Mouse (Mus musculus) limb, embryonic 12.5 days (tissue): ENCODE measurements around the gene Als2. TPM values are rescaled to one million over a fixed set of nuclear protein-coding genes. Genes with fewer than 3 reads are reported as not detected.

ENCODE experiments used
- ATAC-seq: fragments of 200-750 bp; cut with Nextera tagmentation; 2 replicates; pipeline ENCODE4 v1.8.0; 2017; ENCODE audit warnings: low read depth, moderate TSS enrichment; ENCODE audit not compliant: insufficient number of reproducible peaks, insufficient read depth, low FRiP score, low TSS enrichment
- H3K27ac ChIP-seq: fragments of 300-500 bp; sonication (generic); 2 replicates; pipeline ENCODE4 v1.5.1; 2016; ENCODE audit warnings: mild to moderate bottlenecking, moderate library complexity
- H3K27me3 ChIP-seq: fragments of 300-500 bp; sonication (generic); 2 replicates; pipeline ENCODE4 v1.6.1; 2016; ENCODE audit warnings: mild to moderate bottlenecking, moderate library complexity
- H3K36me3 ChIP-seq: fragments of 300-500 bp; sonication (generic); 2 replicates; pipeline ENCODE4 v1.6.1; 2016; ENCODE audit warnings: mild to moderate bottlenecking, moderate library complexity
- H3K4me1 ChIP-seq: fragments of 300-500 bp; sonication (generic); replicated peaks from 2 replicates; pipeline ENCODE4 v1.6.1; 2016
- H3K4me2 ChIP-seq: fragments of 300-500 bp; sonication (generic); 2 replicates; pipeline ENCODE4 v1.6.1; 2016; ENCODE audit warnings: mild to moderate bottlenecking, moderate library complexity
- H3K4me3 ChIP-seq: fragments of 300-500 bp; sonication (generic); replicated peaks from 2 replicates; pipeline ENCODE4 v1.5.1; 2016; ENCODE audit warnings: mild to moderate bottlenecking
- H3K9ac ChIP-seq: fragments of 300-500 bp; sonication (generic); replicated peaks from 2 replicates; pipeline ENCODE4 v1.6.1; 2016; ENCODE audit warnings: mild to moderate bottlenecking, moderate library complexity
- H3K9me3 ChIP-seq: fragments of 300-500 bp; sonication (generic); 2 replicates; pipeline ENCODE4 v1.6.1; 2016; ENCODE audit warnings: mild to moderate bottlenecking, moderate library complexity
- WGBS: fragments of 180-500 bp; shearing (Covaris S2); methylation state at CpG from one replicate; pipeline ENCODE4 v1.1.7; 2016; 5-methylcytosine and 5-hydroxymethylcytosine counted together
- polyA plus RNA-seq: library from polyadenylated mRNA; unstranded; fragments of >200 nt; fragmentation: Nextera tagmentation; extraction: Ambion mirVana; gene quantifications from 2 replicates; pipeline ENCODE4 v1.2.1, GENCODE M21; 2016

The Als2 gene
- 11.7 and 11.8 TPM in 2 replicates for polyA plus RNA-seq

DNA sequence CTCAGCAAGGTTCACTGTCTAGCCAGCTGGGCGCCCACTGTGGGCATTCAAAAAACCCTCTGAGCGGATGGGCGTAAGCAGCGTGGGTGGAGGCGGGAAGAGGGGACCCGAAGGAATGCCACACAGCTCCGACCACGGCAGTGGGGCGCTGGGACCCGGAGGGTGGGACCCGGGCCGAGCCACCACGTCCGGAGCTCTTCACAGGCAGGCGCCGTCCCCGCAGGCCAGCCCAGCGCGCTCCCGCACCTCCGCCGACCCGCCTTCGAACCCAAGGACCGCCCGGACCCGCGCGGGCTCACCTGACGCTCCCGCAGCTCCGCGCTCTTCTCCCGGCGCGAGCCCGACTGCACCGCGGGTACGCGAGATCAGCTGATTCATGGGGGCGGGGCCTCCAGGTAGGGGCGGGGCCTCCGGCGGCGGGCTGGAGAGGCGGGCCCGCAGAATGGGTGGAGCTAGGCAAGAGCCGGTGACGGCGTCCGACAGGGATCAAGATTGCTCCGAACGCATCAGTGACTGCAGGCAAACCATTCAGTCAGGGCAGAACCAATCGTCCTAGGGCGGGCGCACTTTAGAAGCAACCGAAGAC is at the start of gene Als2:
Als2 (minus strand) TSS at position 376 of the 586 bp plus-strand sequence.
- Histone ChIP-seq H3K4me2 (peak within 1 kb of the TSS; percentile 76), H3K9ac (peak within 1 kb of the TSS; percentile 62), H3K36me3 (no peaks in the 10 kb centered on the region), H3K27ac (peak within 1 kb of the TSS; percentile 56; the same call in 1 of the 2 replicates), H3K9me3 (no peaks in the 10 kb centered on the region), H3K4me3 (peak within 1 kb of the TSS; percentile 83), H3K27me3 (no peaks in the 10 kb centered on the region), H3K4me1 (0 out of 2 replicates have a peak, but pooled peaks cover 3% of the 10 kb centered on the region)
- WGBS, result under 1% methylated on average over 58 of the region's 58 CpGs
- peak; percentile 99 for ATAC-seq

DNA sequence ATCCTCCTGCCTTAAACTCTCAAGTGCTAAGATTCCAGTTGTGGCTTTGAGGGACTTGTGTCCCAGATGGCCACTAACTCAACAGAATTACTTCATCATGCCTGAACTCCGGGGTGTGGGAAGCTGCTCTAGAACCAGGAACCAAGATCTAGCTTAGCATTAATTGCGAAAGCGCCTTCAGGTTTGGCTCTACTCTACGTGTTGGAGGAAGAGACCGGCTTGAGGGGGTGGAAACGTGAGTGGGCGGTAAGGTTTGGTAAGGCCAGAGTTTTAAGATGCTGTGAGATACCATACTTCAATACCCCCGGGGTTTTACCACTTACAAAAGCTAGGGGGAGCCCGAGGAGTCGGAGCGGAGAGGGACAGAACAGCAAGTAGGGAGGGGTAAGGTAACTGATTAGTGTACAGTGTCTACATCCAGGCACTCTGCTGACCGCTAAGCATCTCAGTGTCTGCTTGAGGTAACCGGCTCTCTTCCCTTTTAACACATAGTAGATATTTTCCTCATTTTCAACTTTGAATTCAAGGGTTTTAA is 49.4 kb upstream of the Als2 start:
- Histone ChIP-seq H3K27ac (no peak overlapping the region), H3K4me1 (peaks cover 11% of the 10 kb centered on the region), H3K4me3 (no peak overlapping the region), H3K4me2 (no peak overlapping the region), H3K9ac (no peak overlapping the region), H3K36me3 (no peaks in the 10 kb centered on the region), H3K9me3 (no peaks in the 10 kb centered on the region), H3K27me3 (no peaks in the 10 kb centered on the region)
- no peak for ATAC-seq
- WGBS, result 78% methylated on average over 13 of the region's 13 CpGs

DNA sequence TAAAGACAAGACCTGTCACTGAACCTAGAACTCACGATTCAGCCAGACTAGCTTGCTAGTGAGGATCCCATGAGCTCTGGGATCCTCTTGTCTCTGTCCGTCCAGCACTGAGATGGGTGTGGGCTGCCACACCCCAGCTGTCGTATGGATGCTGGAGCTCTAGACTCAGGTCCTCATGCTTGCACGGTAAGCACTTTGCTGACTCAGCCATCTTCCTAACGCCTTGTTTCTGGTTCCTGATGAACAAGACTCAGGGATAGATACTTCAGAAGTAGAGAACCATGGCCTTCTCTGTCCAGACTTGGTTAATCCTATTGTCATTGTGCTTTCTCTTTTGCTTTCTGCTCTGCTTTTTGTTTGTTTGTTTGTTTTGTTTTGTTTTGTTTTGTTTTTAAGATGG is 48.8 kb upstream of the Als2 start:
- Histone ChIP-seq H3K27ac (no peak overlapping the region), H3K4me1 (peaks cover 6% of the 10 kb centered on the region), H3K36me3 (no peaks in the 10 kb centered on the region), H3K4me3 (no peak overlapping the region), H3K9ac (no peak overlapping the region), H3K9me3 (no peaks in the 10 kb centered on the region), H3K27me3 (no peaks in the 10 kb centered on the region), H3K4me2 (no peak overlapping the region)
- ATAC-seq, result no peak
- 91% methylated on average over 5 of the region's 5 CpGs for WGBS

DNA sequence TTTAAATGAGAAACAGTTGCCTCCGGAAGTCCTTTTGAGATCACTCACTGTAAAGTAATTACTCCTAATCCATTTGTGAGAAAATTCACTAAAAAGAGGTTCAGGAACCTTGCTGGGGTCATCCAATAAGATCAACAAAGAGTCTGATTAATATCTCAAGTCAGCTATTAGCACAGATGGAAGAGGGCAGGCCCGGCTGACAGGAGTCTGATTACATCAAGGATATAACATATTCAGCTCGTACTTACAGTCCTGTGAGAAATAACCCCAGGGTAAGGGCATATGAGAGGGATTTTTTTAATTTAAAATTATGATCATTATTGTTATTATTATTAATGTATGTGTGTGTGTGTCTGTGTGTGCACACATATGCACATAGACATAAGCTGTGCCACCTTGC is 35.2 kb upstream of the Als2 start:
- no peak overlapping the region for H3K27ac ChIP-seq
- ATAC-seq, result no peak
- H3K4me1 ChIP-seq, result peaks cover 31% of the 10 kb centered on the region
- H3K4me3 ChIP-seq, result no peak overlapping the region
- H3K36me3 ChIP-seq, result no peaks in the 10 kb centered on the region
- H3K9me3 ChIP-seq, result no peaks in the 10 kb centered on the region
- no peaks in the 10 kb centered on the region for H3K27me3 ChIP-seq
- 24% methylated on average over 3 of the region's 3 CpGs for WGBS
- no peak overlapping the region for H3K9ac ChIP-seq
- H3K4me2 ChIP-seq, result no peak overlapping the region

DNA sequence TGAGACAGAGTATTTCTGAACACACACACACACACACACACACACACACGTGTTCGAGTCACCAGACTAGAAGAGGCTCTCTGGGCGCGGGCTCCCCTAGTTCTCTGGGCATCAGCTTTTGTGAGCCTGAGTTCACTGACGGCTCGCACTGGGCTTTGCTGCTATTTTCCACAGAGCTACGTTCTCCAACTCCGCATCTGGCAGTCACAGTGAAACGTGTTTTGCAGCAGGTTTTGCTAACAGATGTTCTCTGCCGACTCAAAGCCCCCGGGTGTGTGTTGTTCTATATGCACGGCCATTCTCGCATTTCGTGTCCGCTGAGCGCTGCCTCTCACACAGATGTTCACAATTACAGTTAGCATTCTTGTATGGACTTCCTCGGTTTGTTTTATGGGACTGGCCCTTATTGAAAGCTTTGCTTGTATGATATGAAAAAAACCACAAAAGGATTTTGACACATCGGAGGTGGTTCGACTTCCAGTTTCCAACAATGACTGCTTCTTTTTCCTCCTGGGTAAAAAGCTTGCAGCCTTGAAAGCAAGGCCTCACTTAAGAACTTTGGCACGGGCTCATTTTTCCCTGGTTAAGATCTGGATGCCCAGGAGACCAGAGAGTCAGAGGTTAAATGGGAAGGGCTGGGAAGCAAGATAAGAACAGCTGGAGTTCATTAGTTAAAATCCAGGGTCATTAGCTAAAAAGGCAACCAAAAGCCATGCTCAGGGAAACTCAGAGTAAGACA is 33.1 kb upstream of the Als2 start:
- Histone ChIP-seq H3K27me3 (no peaks in the 10 kb centered on the region), H3K4me2 (peak overlapping the region; percentile 41), H3K27ac (peak overlapping the region; percentile 91), H3K9ac (no peak overlapping the region), H3K4me3 (peak overlapping the region; percentile 8; the same call in 1 of the 2 replicates), H3K36me3 (no peaks in the 10 kb centered on the region), H3K9me3 (no peaks in the 10 kb centered on the region), H3K4me1 (peaks cover 31% of the 10 kb centered on the region)
- 7% methylated on average over 20 of the region's 20 CpGs for WGBS
- ATAC-seq, result peak; percentile 93

DNA sequence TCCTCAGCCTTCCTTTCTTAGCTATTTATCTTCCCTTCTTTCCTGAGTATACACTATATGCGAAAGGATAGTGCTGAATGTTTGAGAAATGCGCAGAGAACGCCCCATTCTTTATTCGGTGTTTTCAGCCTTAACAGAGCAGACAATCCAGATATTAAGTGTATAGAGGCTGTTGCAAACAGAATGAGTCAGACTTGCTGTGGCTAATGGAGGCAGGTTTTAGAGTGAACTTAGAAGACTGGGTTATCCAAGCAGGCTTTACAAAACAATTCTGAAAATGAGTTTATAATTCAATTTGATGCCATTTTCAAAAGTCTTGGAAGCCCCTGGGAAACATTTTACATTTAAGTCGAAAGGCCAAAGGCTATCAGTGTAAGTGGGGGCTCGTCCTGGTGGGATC is 32.4 kb upstream of the Als2 start:
- no peaks in the 10 kb centered on the region for H3K9me3 ChIP-seq
- H3K9ac ChIP-seq, result no peak overlapping the region
- no peak overlapping the region for H3K4me3 ChIP-seq
- peak overlapping the region; percentile 91 for H3K27ac ChIP-seq
- no peak for ATAC-seq
- 61% methylated on average over 6 of the region's 6 CpGs for WGBS
- peak overlapping the region; percentile 41; the same call in 1 of the 2 replicates for H3K4me2 ChIP-seq
- H3K27me3 ChIP-seq, result no peaks in the 10 kb centered on the region
- peaks cover 31% of the 10 kb centered on the region for H3K4me1 ChIP-seq
- no peaks in the 10 kb centered on the region for H3K36me3 ChIP-seq

DNA sequence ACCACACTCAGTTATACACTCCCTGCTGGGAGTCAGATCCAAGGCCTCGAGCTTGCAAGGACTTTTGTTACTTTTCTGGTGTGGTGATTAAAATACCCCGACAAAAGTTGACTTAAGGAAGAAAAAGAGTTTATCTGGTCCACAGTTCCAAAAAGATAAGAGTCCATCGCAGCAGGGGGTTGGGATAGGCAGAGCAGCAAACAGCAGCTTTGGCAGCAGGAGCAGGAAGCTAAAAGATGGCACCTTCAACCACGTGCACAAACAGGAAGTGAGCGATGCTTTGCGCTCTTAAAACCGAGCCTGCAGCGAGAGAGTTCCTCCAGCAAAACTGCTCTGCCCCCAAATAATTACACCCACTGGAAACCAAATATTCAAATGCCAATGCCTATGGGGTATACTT is 31.9 kb upstream of the Als2 start:
- Histone ChIP-seq H3K9me3 (no peaks in the 10 kb centered on the region), H3K4me1 (peaks cover 31% of the 10 kb centered on the region), H3K4me2 (no peak overlapping the region), H3K4me3 (no peak overlapping the region), H3K9ac (no peak overlapping the region), H3K27ac (0 out of 2 replicates have a peak overlapping the region, but pooled peaks have one; percentile 17), H3K36me3 (no peaks in the 10 kb centered on the region), H3K27me3 (no peaks in the 10 kb centered on the region)
- no peak for ATAC-seq
- 41% methylated on average over 8 of the region's 8 CpGs for WGBS

DNA sequence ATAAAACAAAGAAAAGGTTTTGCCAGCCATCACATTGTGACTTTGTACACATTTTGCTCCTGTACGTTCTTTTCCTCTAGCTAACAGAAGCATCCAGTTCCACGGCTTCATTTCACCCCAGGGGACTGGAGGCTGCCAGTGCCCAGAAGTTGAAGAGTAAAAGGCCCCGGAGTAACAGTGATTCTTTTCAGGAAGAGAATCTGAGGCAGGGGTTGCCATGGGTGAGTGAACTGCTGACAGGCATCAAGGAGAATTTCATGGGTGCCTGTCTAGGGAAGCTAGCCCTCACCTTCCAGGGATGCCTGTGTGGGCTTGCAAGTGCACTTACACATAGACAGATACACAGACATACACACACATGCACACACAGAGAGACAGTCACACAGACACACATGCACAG is 20.7 kb upstream of the Als2 start:
- H3K9me3 ChIP-seq, result no peaks in the 10 kb centered on the region
- H3K4me2 ChIP-seq, result no peak overlapping the region
- WGBS, result 25% methylated on average over 3 of the region's 3 CpGs
- no peak overlapping the region for H3K4me3 ChIP-seq
- no peak overlapping the region for H3K9ac ChIP-seq
- ATAC-seq, result no peak
- H3K27me3 ChIP-seq, result no peaks in the 10 kb centered on the region; the same call in 1 of the 2 replicates
- no peaks in the 10 kb centered on the region for H3K36me3 ChIP-seq
- H3K27ac ChIP-seq, result no peak overlapping the region
- H3K4me1 ChIP-seq, result peaks cover 23% of the 10 kb centered on the region

DNA sequence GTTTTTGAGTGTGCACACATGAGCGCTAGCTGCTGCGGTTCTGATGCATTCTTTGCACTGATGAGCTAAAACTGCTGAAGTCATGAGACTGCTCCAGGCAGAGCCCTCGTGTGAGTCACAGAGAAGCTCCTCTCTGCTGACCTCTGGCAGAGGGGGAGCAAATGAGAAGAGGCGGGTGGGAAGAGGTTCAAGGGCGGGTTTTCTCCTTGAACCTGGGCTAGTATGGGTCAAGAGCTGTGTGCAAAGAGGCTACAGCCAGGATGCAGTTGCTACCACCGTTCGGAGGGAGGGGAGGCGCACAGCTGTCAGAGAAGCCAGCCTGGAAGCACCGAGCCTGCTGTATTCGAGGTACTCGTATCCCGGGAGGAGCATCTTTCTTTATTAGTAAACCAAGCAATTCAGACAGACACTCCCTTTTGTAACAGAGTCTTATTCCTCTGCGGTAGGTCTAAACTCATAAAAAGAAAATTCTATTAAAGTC is 19.8 kb upstream of the Als2 start, which contains the start of gene Cdk15:
Cdk15 (plus strand) TSS at position 156 of the 481 bp plus-strand sequence.
- no peak within 1 kb of the TSS for H3K9ac ChIP-seq
- no peak within 1 kb of the TSS for H3K27ac ChIP-seq
- H3K9me3 ChIP-seq, result no peaks in the 10 kb centered on the region
- no peaks in the 10 kb centered on the region; the same call in 1 of the 2 replicates for H3K27me3 ChIP-seq
- H3K4me2 ChIP-seq, result peak within 1 kb of the TSS; percentile 37
- no peak for ATAC-seq
- no peak within 1 kb of the TSS for H3K4me3 ChIP-seq
- no peaks in the 10 kb centered on the region for H3K36me3 ChIP-seq
- H3K4me1 ChIP-seq, result peaks cover 23% of the 10 kb centered on the region
- 11% methylated on average over 13 of the region's 13 CpGs for WGBS

DNA sequence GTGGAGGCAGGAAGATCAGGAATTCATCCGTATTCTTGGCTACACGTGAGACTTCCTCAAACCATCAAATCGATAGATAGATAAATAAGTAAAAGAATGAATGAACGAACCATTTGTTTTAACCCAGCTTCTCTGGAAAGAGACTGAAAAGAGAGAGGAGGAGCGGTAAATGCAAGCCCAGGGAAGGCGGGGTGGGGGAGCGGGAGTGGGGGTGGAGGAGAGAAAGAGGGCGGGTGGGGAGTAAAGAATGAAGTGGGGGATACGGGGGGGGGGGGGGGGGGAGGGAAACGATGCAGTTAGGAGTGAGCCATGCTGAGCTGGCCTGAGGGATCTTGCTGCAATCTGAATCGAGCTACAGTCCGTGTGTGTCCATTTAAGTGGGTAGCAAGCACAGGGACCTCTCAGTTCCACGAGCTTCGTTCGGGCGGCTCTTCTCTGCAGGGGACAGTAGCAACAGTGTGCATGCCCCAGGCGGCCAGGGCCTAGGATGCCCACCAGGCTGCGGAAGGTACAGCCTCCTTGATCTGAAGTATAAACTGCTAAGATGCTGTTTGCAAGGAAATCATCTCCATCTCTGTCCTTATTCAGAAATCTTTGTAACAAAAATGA is 16.4 kb upstream of the Als2 start:
- no peak for ATAC-seq

DNA sequence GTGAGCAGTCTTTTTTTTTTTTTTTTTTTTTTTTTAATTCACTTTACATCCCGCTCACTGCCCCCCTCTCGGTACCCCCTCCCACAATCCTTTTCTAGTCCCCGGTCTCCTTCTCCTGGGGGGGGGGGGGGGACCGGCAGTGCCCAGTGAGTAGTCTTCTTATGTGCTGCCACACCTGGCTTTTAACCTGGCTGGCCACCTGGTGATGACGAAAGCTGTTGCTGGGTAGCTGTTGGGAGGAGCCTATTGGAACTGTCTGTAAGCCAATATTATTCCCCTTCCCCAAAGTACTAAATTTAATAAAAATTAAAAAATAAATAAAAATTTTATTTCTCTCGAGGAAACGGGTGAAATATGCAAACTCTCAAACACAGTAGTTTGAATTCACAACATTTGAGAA is 15.7 kb upstream of the Als2 start:
- Histone ChIP-seq H3K4me1 (peaks cover 19% of the 10 kb centered on the region), H3K27me3 (no peaks in the 10 kb centered on the region), H3K36me3 (no peaks in the 10 kb centered on the region), H3K9me3 (no peaks in the 10 kb centered on the region), H3K9ac (no peak overlapping the region), H3K27ac (no peak overlapping the region), H3K4me2 (peak overlapping the region; percentile 57), H3K4me3 (no peak overlapping the region)
- no peak for ATAC-seq
- 5% methylated on average over 4 of the region's 7 CpGs for WGBS

More for the DNA sequence above, 16.4 kb upstream of the Als2 start:
- peak overlapping the region; percentile 29 for H3K4me3 ChIP-seq
- WGBS, result 2% methylated on average over 16 of the region's 18 CpGs
- peaks cover 23% of the 10 kb centered on the region for H3K4me1 ChIP-seq
- peak overlapping the region; percentile 45; the same call in 1 of the 2 replicates for H3K9ac ChIP-seq
- H3K4me2 ChIP-seq, result peak overlapping the region; percentile 57
- no peaks in the 10 kb centered on the region for H3K36me3 ChIP-seq
- H3K9me3 ChIP-seq, result no peaks in the 10 kb centered on the region
- H3K27ac ChIP-seq, result no peak overlapping the region
- no peaks in the 10 kb centered on the region for H3K27me3 ChIP-seq
